Mouse (Mus musculus) ES-Bruce4 (cell line): ENCODE results near the gene Zbed4. TPM values are rescaled to one million over a fixed set of nuclear protein-coding genes. Genes with fewer than 3 reads are reported as not detected.
A peak's percentile ranks its signal among the peaks of the same experiment; 100 is the strongest.
"Not testable (repeated sequence)": the region's sequence is repeated elsewhere in the genome, so short reads cannot be mapped to it uniquely, and the experiment has no call there.

Source experiments
- H3K27ac ChIP-seq: 2 replicates; pipeline ENCODE4 v1.5.1; 2012; ENCODE audit warnings: low read length, inconsistent platforms; ENCODE audit not compliant: insufficient read depth
- H3K27me3 ChIP-seq: 2 replicates; pipeline ENCODE4 v1.6.1; 2012; ENCODE audit warnings: mild to moderate bottlenecking, low read length, inconsistent platforms; ENCODE audit not compliant: control insufficient read depth, poor library complexity, insufficient read depth, severe bottlenecking
- H3K36me3 ChIP-seq: 2 replicates; pipeline ENCODE4 v1.6.1; 2012; ENCODE audit warnings: inconsistent platforms, mild to moderate bottlenecking, low read length, moderate library complexity; ENCODE audit not compliant: control insufficient read depth, poor library complexity, insufficient read depth, severe bottlenecking
- H3K4me1 ChIP-seq: one replicate; pipeline ENCODE4 v1.8.1; 2011; ENCODE audit warnings: low read length; ENCODE audit not compliant: control insufficient read depth, insufficient read depth
- H3K4me3 ChIP-seq: 2 replicates; pipeline ENCODE4 v1.5.1; 2011; ENCODE audit warnings: low read depth, mild to moderate bottlenecking, low read length
- H3K9ac ChIP-seq: 2 replicates; pipeline ENCODE4 v1.6.1; 2012; ENCODE audit warnings: low read depth, mild to moderate bottlenecking, inconsistent platforms; ENCODE audit not compliant: poor library complexity, severe bottlenecking
- H3K9me3 ChIP-seq: replicated peaks from 2 replicates; pipeline ENCODE4 v1.6.1; 2012; ENCODE audit warnings: mild to moderate bottlenecking, low read length, inconsistent platforms; ENCODE audit not compliant: control insufficient read depth, poor library complexity, insufficient read depth, severe bottlenecking
- CTCF ChIP-seq: IDR thresholded peaks from one replicate; pipeline ENCODE4 v1.8.1; 2011; ENCODE audit warnings: low read depth, low read length
- EP300 ChIP-seq: IDR thresholded peaks from 2 replicates; pipeline ENCODE4 v1.6.1; 2011; ENCODE audit warnings: low read depth, low read length; ENCODE audit not compliant: insufficient read depth
- POLR2A ChIP-seq: IDR thresholded peaks from one replicate; pipeline ENCODE4 v1.8.1; 2011; ENCODE audit warnings: low read length; ENCODE audit not compliant: insufficient read depth
- polyA plus RNA-seq: library from polyadenylated mRNA; stranded (reverse); fragments of >200 nt; gene quantifications from 2 replicates; pipeline ENCODE4 v1.2.4, GENCODE M21; 2011; ENCODE audit warnings: low read depth; ENCODE audit not compliant: missing spikeins, insufficient read depth, insufficient read length

Gene Zbed4
- polyA plus RNA-seq, 1 experiment: 44.5 TPM

- H3K27me3 ChIP-seq: no peaks in the 10 kb centered on the region
- H3K36me3 ChIP-seq: peaks cover 7% of the 10 kb centered on the region
- H3K27ac ChIP-seq: no peak overlapping the region
- H3K9me3 ChIP-seq: no peaks in the 10 kb centered on the region
- no peak for TF ChIP-seq EP300
- no peak for TF ChIP-seq POLR2A
- no peak for TF ChIP-seq CTCF
- no peaks in the 10 kb centered on the region for H3K4me1 ChIP-seq
- no peak overlapping the region for H3K9ac ChIP-seq
- H3K4me3 ChIP-seq: no peak overlapping the region
Measured at GRCm38 (mm10) chr15:88808121-88808520, 56.7 kb downstream of the Zbed4 start.

GRCm38 (mm10) chr15:88810369-88810768, 58.9 kb downstream of the Zbed4 start:
- Histone ChIP-seq H3K27ac (no peak overlapping the region), H3K36me3 (peaks cover 5% of the 10 kb centered on the region), H3K27me3 (no peaks in the 10 kb centered on the region), H3K9ac (no peak overlapping the region), H3K4me3 (no peak overlapping the region), H3K9me3 (no peaks in the 10 kb centered on the region), H3K4me1 (no peaks in the 10 kb centered on the region)
- TF ChIP-seq EP300 (no peak), POLR2A (no peak), CTCF (no peak)

- no peak for TF ChIP-seq CTCF
- no peak for TF ChIP-seq POLR2A
- TF ChIP-seq EP300: no peak
- Histone ChIP-seq H3K4me1 (no peaks in the 10 kb centered on the region), H3K27me3 (no peaks in the 10 kb centered on the region), H3K4me3 (no peak overlapping the region), H3K9me3 (no peaks in the 10 kb centered on the region), H3K27ac (no peak overlapping the region), H3K36me3 (no peaks in the 10 kb centered on the region; the same call in 1 of the 2 replicates), H3K9ac (no peak overlapping the region)
Measured at GRCm38 (mm10) chr15:88813262-88813661, 61.8 kb downstream of the Zbed4 start.

GRCm38 (mm10) chr15:88813873-88814272, 62.4 kb downstream of the Zbed4 start:
- H3K36me3 ChIP-seq: not testable (repeated sequence)

GRCm38 (mm10) chr15:88814411-88815047, 63.1 kb downstream of the Zbed4 start:
- Histone ChIP-seq H3K9me3 (no peaks in the 10 kb centered on the region), H3K36me3 (no peaks in the 10 kb centered on the region; the same call in 1 of the 2 replicates)

More at GRCm38 (mm10) chr15:88813873-88814272, 62.4 kb downstream of the Zbed4 start:
- H3K27ac ChIP-seq, H3K9ac ChIP-seq, H3K4me1 ChIP-seq, H3K9me3 ChIP-seq, H3K27me3 ChIP-seq, H3K4me3 ChIP-seq: not testable (repeated sequence)

GRCm38 (mm10) chr15:88815196-88815700, 63.8 kb downstream of the Zbed4 start:
- no peak for TF ChIP-seq POLR2A
- TF ChIP-seq CTCF: no peak
- TF ChIP-seq EP300: no peak
- no peaks in the 10 kb centered on the region for H3K9me3 ChIP-seq
- H3K4me3 ChIP-seq: no peak overlapping the region
- H3K4me1 ChIP-seq: no peaks in the 10 kb centered on the region
- H3K36me3 ChIP-seq: no peaks in the 10 kb centered on the region; the same call in 1 of the 2 replicates
- H3K27me3 ChIP-seq: no peaks in the 10 kb centered on the region
- H3K27ac ChIP-seq: no peak overlapping the region
- no peak overlapping the region for H3K9ac ChIP-seq

More at GRCm38 (mm10) chr15:88814411-88815047, 63.1 kb downstream of the Zbed4 start:
- no peaks in the 10 kb centered on the region for H3K27me3 ChIP-seq
- H3K9ac ChIP-seq: no peak overlapping the region
- H3K4me3 ChIP-seq: no peak overlapping the region
- H3K27ac ChIP-seq: no peak overlapping the region
- H3K4me1 ChIP-seq: no peaks in the 10 kb centered on the region
- TF ChIP-seq CTCF (peak; percentile 55), POLR2A (no peak)
